In the genomic region with DNA sequence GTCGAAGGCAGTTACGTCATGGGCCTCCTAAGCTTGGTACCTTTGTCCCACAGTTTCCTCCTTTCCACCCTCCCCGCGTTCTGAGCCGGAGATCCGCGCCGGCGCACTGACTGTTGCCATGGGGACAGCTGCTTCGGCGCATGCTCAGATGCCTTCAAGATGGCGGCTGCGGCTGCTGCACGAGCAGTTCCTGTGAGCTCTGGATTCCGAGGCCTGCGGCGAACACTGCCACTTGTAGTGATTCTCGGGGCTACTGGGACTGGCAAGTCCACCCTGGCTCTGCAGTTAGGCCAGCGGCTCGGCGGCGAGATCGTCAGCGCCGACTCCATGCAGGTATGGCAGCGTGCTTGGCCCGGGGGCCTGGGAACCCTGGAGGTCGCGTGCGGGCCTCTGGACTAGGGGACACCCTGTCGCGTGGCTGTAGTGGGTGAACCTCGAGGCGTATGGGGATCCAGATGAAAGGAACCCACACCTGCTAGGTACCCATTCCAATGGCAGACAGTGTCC, we compare ENCODE assay signal across 7 mouse cellular contexts. TPM values are rescaled to one million over a fixed set of nuclear protein-coding genes. Genes with fewer than 3 reads are reported as not detected.
DNase-seq lines count a peak whose midpoint lies in the region; ATAC-seq lines count a peak whose summit lies in the region.

Gene Trit1 (plus strand): TSS at position 147 of the 507 bp plus-strand sequence.

- no peaks in the 10 kb centered on the region for H3K9me3 ChIP-seq in embryonic facial prominence, embryonic 11.5 days (replicated peaks; ENCODE audit: control insufficient read depth, low read length)
- no peaks in the 10 kb centered on the region for H3K9me3 ChIP-seq in limb, embryonic 11.5 days (ENCODE audit: control insufficient read depth, low read length)
- H3K9me3 ChIP-seq in midbrain, embryonic 14.5 days (ENCODE audit: control insufficient read depth, low read length), result no peaks in the 10 kb centered on the region

- peak; percentile 88 for ATAC-seq in embryonic facial prominence, embryonic 11.5 days (replicated peaks; ENCODE audit: insufficient number of reproducible peaks, low FRiP score, low TSS enrichment, low read depth)
- ATAC-seq in granulocyte monocyte progenitor cell, adult 5-6 weeks (replicated peaks; ENCODE audit: poor library complexity, severe bottlenecking), result peak; percentile 90
- ATAC-seq in limb, embryonic 11.5 days (ENCODE audit: insufficient number of reproducible peaks, low FRiP score, low TSS enrichment, low read depth), result peak; percentile 94
- ATAC-seq in midbrain, embryonic 14.5 days (ENCODE audit: low FRiP score, low TSS enrichment), result peak; percentile 88

- peak within 1 kb of the TSS; percentile 80 for H3K27ac ChIP-seq in embryonic facial prominence, embryonic 11.5 days (replicated peaks; ENCODE audit: low read depth, low read length)
- H3K27ac ChIP-seq in limb, embryonic 11.5 days (replicated peaks; ENCODE audit: low read depth, low read length), result peak within 1 kb of the TSS; percentile 63
- peak within 1 kb of the TSS; percentile 98 for H3K27ac ChIP-seq in midbrain, embryonic 14.5 days (replicated peaks; ENCODE audit: low read depth, low read length)

- DNase-seq in adrenal gland, postnatal 14 days, result peak; percentile 96
- peak; percentile 97 for DNase-seq in embryonic facial prominence, embryonic 11.5 days (ENCODE audit: low spot score)
- DNase-seq in kidney, adult 18-20 months, result peak; percentile 94
- DNase-seq in limb, embryonic 11.5 days (ENCODE audit: low spot score), result peak; percentile 97
- DNase-seq in midbrain, embryonic 14.5 days, result peak; percentile 99
- DNase-seq in spleen, adult 18-20 months, result peak; percentile 92

- peak within 1 kb of the TSS; percentile 74 for H3K4me2 ChIP-seq in embryonic facial prominence, embryonic 11.5 days (ENCODE audit: low read depth, low read length)
- peak within 1 kb of the TSS; percentile 70 for H3K4me2 ChIP-seq in limb, embryonic 11.5 days (ENCODE audit: low read depth, severe bottlenecking)
- H3K4me2 ChIP-seq in midbrain, embryonic 14.5 days (ENCODE audit: low read length), result peak within 1 kb of the TSS; percentile 76

- no peaks in the 10 kb centered on the region for H3K27me3 ChIP-seq in embryonic facial prominence, embryonic 11.5 days (ENCODE audit: control insufficient read depth, insufficient read depth, low read length)
- no peaks in the 10 kb centered on the region for H3K27me3 ChIP-seq in limb, embryonic 11.5 days (ENCODE audit: control insufficient read depth, insufficient read depth, low read length)
- H3K27me3 ChIP-seq in midbrain, embryonic 14.5 days (ENCODE audit: control insufficient read depth, insufficient read depth, low read length), result no peaks in the 10 kb centered on the region

- WGBS in embryonic facial prominence, embryonic 11.5 days, result under 1% methylated on average over 34 of the region's 34 CpGs
- under 1% methylated on average over 34 of the region's 34 CpGs for WGBS in limb, embryonic 11.5 days
- WGBS in midbrain, embryonic 14.5 days, result under 1% methylated on average over 34 of the region's 34 CpGs

- H3K4me3 ChIP-seq in embryonic facial prominence, embryonic 11.5 days (ENCODE audit: low read depth, low read length), result peak within 1 kb of the TSS; percentile 91
- H3K4me3 ChIP-seq in limb, embryonic 11.5 days (ENCODE audit: low read depth, low read length), result peak within 1 kb of the TSS; percentile 83
- peak within 1 kb of the TSS; percentile 93 for H3K4me3 ChIP-seq in midbrain, embryonic 14.5 days (replicated peaks; ENCODE audit: low read depth, low read length)

- no peaks in the 10 kb centered on the region; the same call in 1 of the 2 replicates for H3K36me3 ChIP-seq in embryonic facial prominence, embryonic 11.5 days (replicated peaks; ENCODE audit: control insufficient read depth, insufficient read depth, low read depth, low read length)
- H3K36me3 ChIP-seq in limb, embryonic 11.5 days (ENCODE audit: control insufficient read depth, insufficient read depth, low read length), result peaks cover 3% of the 10 kb centered on the region; the same call in 1 of the 2 replicates
- H3K36me3 ChIP-seq in midbrain, embryonic 14.5 days (ENCODE audit: control insufficient read depth, insufficient read depth, low read length), result 0 out of 2 replicates have a peak, but pooled peaks cover 5% of the 10 kb centered on the region

- peak within 1 kb of the TSS; percentile 95 for H3K9ac ChIP-seq in embryonic facial prominence, embryonic 11.5 days (replicated peaks; ENCODE audit: low read length)
- H3K9ac ChIP-seq in limb, embryonic 11.5 days (ENCODE audit: low read length), result peak within 1 kb of the TSS; percentile 86
- H3K9ac ChIP-seq in midbrain, embryonic 14.5 days (replicated peaks; ENCODE audit: low read length), result peak within 1 kb of the TSS; percentile 87

- no peaks in the 10 kb centered on the region for H3K4me1 ChIP-seq in embryonic facial prominence, embryonic 11.5 days (ENCODE audit: control insufficient read depth, insufficient read depth, low read length)
- no peaks in the 10 kb centered on the region for H3K4me1 ChIP-seq in limb, embryonic 11.5 days (ENCODE audit: control insufficient read depth, insufficient read depth, low read length)
- peaks cover 53% of the 10 kb centered on the region for H3K4me1 ChIP-seq in midbrain, embryonic 14.5 days (ENCODE audit: control insufficient read depth, insufficient read depth, low read length)

RNA-seq across cellular contexts. Expression of gene Trit1, which starts in this region (rescaled TPM):
- total RNA-seq in adrenal gland, postnatal 14 days (2021), result 19.0 and 25.7 TPM in 2 replicates
- 21.6 and 21.9 TPM in 2 replicates for polyA plus RNA-seq in embryonic facial prominence, embryonic 11.5 days (2014; fragmentation: Nextera tagmentation; extraction: Ambion mirVana)
- total RNA-seq in granulocyte monocyte progenitor cell, adult 5-6 weeks (2014; fragmentation: Nextera tagmentation), result 10.8 and 21.5 TPM in 2 replicates
- total RNA-seq in granulocyte monocyte progenitor cell, adult 5-6 weeks (2017), result 20.4 and 20.7 TPM in 2 replicates
- polyA plus RNA-seq in limb, embryonic 11.5 days (2014; fragmentation: Nextera tagmentation; extraction: Ambion mirVana), result 16.7 and 21.6 TPM in 2 replicates
- 27.0 and 29.1 TPM in 2 replicates for polyA plus RNA-seq in midbrain, embryonic 14.5 days (2014; fragmentation: Nextera tagmentation; extraction: Ambion mirVana)

Comparison
In these comparisons a context has a peak if more than half of its experiments do, and no peak if none do; other contexts are left out.
1. Peak in every context shown above with its lines: DNase-seq, ATAC-seq, H3K4me3 ChIP-seq and H3K27ac ChIP-seq.